Mouse (Mus musculus): ENCODE measurements at regions not wholly inside any gene's neighbourhood (a gene's known extent, or its start where the extent isn't known, plus 50 kb on each side); places are given as distances from the start of the nearest gene placed in this dataset.
"Not testable (repeated sequence)": the region's sequence is repeated elsewhere in the genome, so short reads cannot be mapped to it uniquely, and the experiment has no call there.

GRCm38 (mm10) chr10:117498497-117498896 is 118.7 kb upstream of the Cpsf6 start:
- no peak overlapping the region for H3K4me3 ChIP-seq (ENCODE audit: low read length)
- H3K4me1 ChIP-seq (ENCODE audit: control insufficient read depth, insufficient read depth, low read length) = no peaks in the 10 kb centered on the region
- 71% methylated on average over 6 of the region's 6 CpGs for WGBS
- ATAC-seq (ENCODE audit: low FRiP score, low TSS enrichment) = no peak
- no peak overlapping the region for H3K4me2 ChIP-seq (replicated peaks; ENCODE audit: low read depth, low read length)
- H3K27me3 ChIP-seq (ENCODE audit: control insufficient read depth, insufficient read depth, low read length) = no peaks in the 10 kb centered on the region
- H3K27ac ChIP-seq (ENCODE audit: low read depth, low read length) = no peak overlapping the region
- no peaks in the 10 kb centered on the region for H3K9me3 ChIP-seq (ENCODE audit: control insufficient read depth, low read length)
- no peak overlapping the region for H3K9ac ChIP-seq (ENCODE audit: low read depth, low read length)
- H3K36me3 ChIP-seq (ENCODE audit: control insufficient read depth, insufficient read depth, low read length) = no peaks in the 10 kb centered on the region

GRCm38 (mm10) chr10:117497565-117498256 is 117.9 kb upstream of the Cpsf6 start:
- Histone ChIP-seq H3K36me3 (ENCODE audit: control insufficient read depth, insufficient read depth, low read length) (no peaks in the 10 kb centered on the region), H3K27me3 (ENCODE audit: control insufficient read depth, insufficient read depth, low read length) (no peaks in the 10 kb centered on the region), H3K9ac (ENCODE audit: low read depth, low read length) (no peak overlapping the region), H3K9me3 (ENCODE audit: control insufficient read depth, low read length) (no peaks in the 10 kb centered on the region), H3K4me1 (ENCODE audit: control insufficient read depth, insufficient read depth, low read length) (no peaks in the 10 kb centered on the region), H3K4me2 (replicated peaks; ENCODE audit: low read depth, low read length) (no peak overlapping the region), H3K27ac (ENCODE audit: low read depth, low read length) (no peak overlapping the region), H3K4me3 (ENCODE audit: low read length) (no peak overlapping the region)
- no peak for ATAC-seq (ENCODE audit: low FRiP score, low TSS enrichment)
- 82% methylated on average over 16 of the region's 16 CpGs for WGBS

GRCm38 (mm10) chr10:117497082-117497481 is 117.3 kb upstream of the Cpsf6 start:
- H3K4me1 ChIP-seq (ENCODE audit: control insufficient read depth, insufficient read depth, low read length); H3K9me3 ChIP-seq (ENCODE audit: control insufficient read depth, low read length); H3K27ac ChIP-seq (ENCODE audit: low read depth, low read length); H3K4me3 ChIP-seq (ENCODE audit: low read length); H3K9ac ChIP-seq (ENCODE audit: low read depth, low read length); H3K4me2 ChIP-seq (replicated peaks; ENCODE audit: low read depth, low read length); H3K36me3 ChIP-seq (ENCODE audit: control insufficient read depth, insufficient read depth, low read length); H3K27me3 ChIP-seq (ENCODE audit: control insufficient read depth, insufficient read depth, low read length); ATAC-seq (ENCODE audit: low FRiP score, low TSS enrichment): not testable (repeated sequence)
- WGBS = 90% methylated on average over 1 of the region's 1 CpGs

DNA sequence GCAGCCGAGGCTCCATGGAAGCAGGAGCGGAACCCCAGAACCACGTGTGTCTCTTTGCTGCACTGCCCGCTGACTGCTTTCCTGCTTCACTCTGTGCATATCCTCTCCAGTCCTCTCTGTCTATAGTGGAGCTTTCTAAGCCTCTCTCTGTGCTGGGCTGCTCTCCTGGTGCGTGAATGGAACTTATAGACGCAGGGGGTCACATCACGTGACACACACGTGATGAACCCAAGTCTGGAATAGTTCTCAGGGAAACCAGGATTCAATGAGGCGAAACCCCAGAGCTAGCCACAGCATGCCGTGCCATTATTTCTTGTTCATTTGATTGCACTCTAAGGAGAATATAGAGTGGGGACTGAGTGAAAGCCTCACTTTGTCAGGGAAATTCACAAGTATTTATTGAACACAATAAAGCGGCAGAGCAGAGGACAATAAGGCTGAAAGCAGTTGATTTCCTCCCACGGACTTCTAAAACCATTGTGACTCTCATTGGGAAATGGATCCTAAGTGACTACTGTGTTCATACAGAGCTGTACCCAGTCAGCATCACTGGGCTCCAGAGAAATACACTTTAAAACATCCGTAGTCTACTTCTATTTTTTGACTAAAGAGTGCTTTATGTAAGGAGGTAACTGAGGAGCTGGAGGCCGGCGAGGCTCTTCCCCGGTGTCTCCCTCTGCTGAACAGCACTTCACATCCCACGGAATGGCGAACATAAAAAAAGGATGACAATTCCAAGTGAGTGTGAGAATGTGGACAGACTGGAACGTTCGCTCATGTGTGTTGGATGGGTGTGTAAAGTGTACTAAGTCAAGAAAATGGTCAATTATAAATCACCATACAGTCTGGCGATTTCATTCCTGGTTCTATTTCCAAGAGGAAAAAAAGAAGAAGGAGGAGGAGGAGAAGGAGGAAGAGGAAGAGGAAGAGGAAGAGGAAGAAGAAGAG is 116.5 kb upstream of the Cpsf6 start:
- H3K36me3 ChIP-seq (ENCODE audit: control insufficient read depth, insufficient read depth, low read length) = no peaks in the 10 kb centered on the region
- no peaks in the 10 kb centered on the region for H3K9me3 ChIP-seq (ENCODE audit: control insufficient read depth, low read length)
- H3K27me3 ChIP-seq (ENCODE audit: control insufficient read depth, insufficient read depth, low read length) = no peaks in the 10 kb centered on the region
- no peak for ATAC-seq (ENCODE audit: low FRiP score, low TSS enrichment)
- no peak overlapping the region for H3K9ac ChIP-seq (ENCODE audit: low read depth, low read length)
- H3K4me2 ChIP-seq (replicated peaks; ENCODE audit: low read depth, low read length) = no peak overlapping the region
- H3K27ac ChIP-seq (ENCODE audit: low read depth, low read length) = no peak overlapping the region
- no peaks in the 10 kb centered on the region for H3K4me1 ChIP-seq (ENCODE audit: control insufficient read depth, insufficient read depth, low read length)
- 72% methylated on average over 21 of the region's 21 CpGs for WGBS
- H3K4me3 ChIP-seq (ENCODE audit: low read length) = no peak overlapping the region

DNA sequence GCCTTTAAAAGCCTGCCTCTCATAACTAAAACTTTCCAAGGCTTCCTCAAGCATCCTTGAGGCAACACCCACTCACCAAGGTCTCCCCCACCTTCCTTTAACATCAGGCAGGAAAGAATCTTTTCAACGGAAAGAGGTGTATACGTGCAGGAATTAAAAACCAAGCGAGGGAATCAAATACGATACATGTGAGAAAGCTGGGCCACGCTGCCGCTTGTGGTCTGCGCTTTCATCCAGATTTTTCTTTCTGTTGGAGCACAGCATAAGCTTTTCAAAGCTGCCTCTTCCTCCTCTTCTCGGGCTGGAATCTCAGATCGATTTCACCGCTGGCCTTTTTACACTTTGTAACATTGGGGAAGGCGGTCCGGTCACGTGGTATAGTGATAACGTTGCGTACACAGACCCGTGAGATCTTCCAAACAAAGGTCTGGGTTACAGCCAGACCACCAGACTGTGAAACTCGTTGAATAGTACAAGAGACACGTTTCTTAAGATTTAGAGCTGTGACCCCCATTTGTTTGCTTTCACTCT is 114.4 kb upstream of the Cpsf6 start:
- peak overlapping the region; percentile 48 for H3K4me2 ChIP-seq (replicated peaks; ENCODE audit: low read depth, low read length)
- peak; percentile 76 for ATAC-seq (ENCODE audit: low FRiP score, low TSS enrichment)
- H3K27ac ChIP-seq (ENCODE audit: low read depth, low read length) = no peak overlapping the region; the same call in 1 of the 2 replicates
- H3K36me3 ChIP-seq (ENCODE audit: control insufficient read depth, insufficient read depth, low read length) = no peaks in the 10 kb centered on the region
- H3K9ac ChIP-seq (ENCODE audit: low read depth, low read length) = peak overlapping the region; percentile 40
- no peaks in the 10 kb centered on the region for H3K4me1 ChIP-seq (ENCODE audit: control insufficient read depth, insufficient read depth, low read length)
- no peaks in the 10 kb centered on the region for H3K9me3 ChIP-seq (ENCODE audit: control insufficient read depth, low read length)
- 24% methylated on average over 18 of the region's 18 CpGs for WGBS
- no peaks in the 10 kb centered on the region for H3K27me3 ChIP-seq (ENCODE audit: control insufficient read depth, insufficient read depth, low read length)
- H3K4me3 ChIP-seq (ENCODE audit: low read length) = peak overlapping the region; percentile 29

GRCm38 (mm10) chr10:117493824-117494121 is 114.0 kb upstream of the Cpsf6 start:
- H3K27ac ChIP-seq (ENCODE audit: low read depth, low read length) = no peak overlapping the region

DNA sequence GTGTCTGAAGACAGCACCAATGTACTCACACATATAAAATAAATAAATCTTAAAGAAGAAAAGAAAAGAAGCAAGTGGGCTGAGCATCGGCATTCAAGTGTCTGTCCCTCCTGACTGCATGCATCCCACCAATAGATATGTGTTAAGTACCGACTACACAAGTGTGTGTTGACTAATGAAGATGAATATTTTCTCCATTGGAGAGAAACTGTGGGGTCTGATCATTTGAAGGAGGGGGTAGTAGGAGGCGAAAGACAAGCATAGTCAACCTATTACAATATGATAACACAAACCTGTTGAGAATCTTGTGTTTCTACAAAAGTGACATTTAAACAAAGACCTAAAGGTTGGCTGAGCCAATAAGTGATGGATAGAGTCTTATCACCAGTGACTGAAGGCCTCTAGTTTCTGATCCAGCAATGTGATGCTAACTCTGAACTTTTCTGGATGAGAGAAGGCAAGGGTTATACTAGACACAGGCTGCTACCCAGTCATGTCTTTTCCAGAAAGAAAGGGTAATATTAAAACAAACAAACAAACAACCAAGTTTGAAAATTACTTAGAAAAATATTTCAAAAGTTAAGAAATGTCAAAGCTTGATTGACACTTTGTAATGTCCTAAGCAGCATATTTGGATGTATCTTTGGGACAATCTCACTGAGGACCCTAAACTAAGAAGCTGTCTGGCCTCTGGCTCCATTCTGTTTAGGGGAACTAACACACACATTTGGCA is 113.4 kb upstream of the Cpsf6 start:
- no peak for ATAC-seq (ENCODE audit: low FRiP score, low TSS enrichment)
- no peak overlapping the region for H3K4me3 ChIP-seq (ENCODE audit: low read length)
- H3K27ac ChIP-seq (ENCODE audit: low read depth, low read length) = no peak overlapping the region
- H3K4me1 ChIP-seq (ENCODE audit: control insufficient read depth, insufficient read depth, low read length) = no peaks in the 10 kb centered on the region
- H3K9ac ChIP-seq (ENCODE audit: low read depth, low read length) = no peak overlapping the region
- H3K9me3 ChIP-seq (ENCODE audit: control insufficient read depth, low read length) = no peaks in the 10 kb centered on the region
- H3K36me3 ChIP-seq (ENCODE audit: control insufficient read depth, insufficient read depth, low read length) = no peaks in the 10 kb centered on the region
- no peaks in the 10 kb centered on the region for H3K27me3 ChIP-seq (ENCODE audit: control insufficient read depth, insufficient read depth, low read length)
- 96% methylated on average over 3 of the region's 3 CpGs for WGBS
- 0 out of 2 replicates have a peak overlapping the region, but pooled peaks have one; percentile 17 for H3K4me2 ChIP-seq (replicated peaks; ENCODE audit: low read depth, low read length)

More at GRCm38 (mm10) chr10:117493824-117494121, 114.0 kb upstream of the Cpsf6 start:
- no peaks in the 10 kb centered on the region for H3K36me3 ChIP-seq (ENCODE audit: control insufficient read depth, insufficient read depth, low read length)
- no peaks in the 10 kb centered on the region for H3K4me1 ChIP-seq (ENCODE audit: control insufficient read depth, insufficient read depth, low read length)
- H3K4me2 ChIP-seq (replicated peaks; ENCODE audit: low read depth, low read length) = peak overlapping the region; percentile 48
- no peak overlapping the region for H3K9ac ChIP-seq (ENCODE audit: low read depth, low read length)
- H3K9me3 ChIP-seq (ENCODE audit: control insufficient read depth, low read length) = no peaks in the 10 kb centered on the region
- ATAC-seq (ENCODE audit: low FRiP score, low TSS enrichment) = no peak
- WGBS = 21% methylated on average over 5 of the region's 5 CpGs
- no peak overlapping the region for H3K4me3 ChIP-seq (ENCODE audit: low read length)
- no peaks in the 10 kb centered on the region for H3K27me3 ChIP-seq (ENCODE audit: control insufficient read depth, insufficient read depth, low read length)

- H3K9me3 ChIP-seq (ENCODE audit: control insufficient read depth, low read length) = no peaks in the 10 kb centered on the region
- H3K27me3 ChIP-seq (ENCODE audit: control insufficient read depth, insufficient read depth, low read length) = no peaks in the 10 kb centered on the region
- no peak overlapping the region for H3K4me3 ChIP-seq (ENCODE audit: low read length)
- 94% methylated on average over 5 of the region's 5 CpGs for WGBS
- no peak for ATAC-seq (ENCODE audit: low FRiP score, low TSS enrichment)
- no peaks in the 10 kb centered on the region for H3K36me3 ChIP-seq (ENCODE audit: control insufficient read depth, insufficient read depth, low read length)
- no peak overlapping the region for H3K4me2 ChIP-seq (replicated peaks; ENCODE audit: low read depth, low read length)
- no peak overlapping the region for H3K27ac ChIP-seq (ENCODE audit: low read depth, low read length)
- no peak overlapping the region for H3K9ac ChIP-seq (ENCODE audit: low read depth, low read length)
- no peaks in the 10 kb centered on the region for H3K4me1 ChIP-seq (ENCODE audit: control insufficient read depth, insufficient read depth, low read length)
Observed at GRCm38 (mm10) chr10:117492391-117492990, 112.7 kb upstream of the Cpsf6 start.
